Mouse (Mus musculus): Measurements from ENCODE around the gene Pithd1. TPM values are rescaled to one million over a fixed set of nuclear protein-coding genes. Genes with fewer than 3 reads are reported as not detected.
A peak's percentile ranks its signal among the peaks of the same experiment; 100 is the strongest.

Gene Pithd1
- total RNA-seq (2021) = 10 to 100 TPM; 80.6 to 86.0 TPM
- long read RNA-seq, experiment 1, transcript Pithd1-201 (6 exons, 1,700 nt) = major isoform, 102 of 112 reads
- long read RNA-seq, experiment 1, partial matches to known transcripts = 1 of 112 reads
- long read RNA-seq, experiment 1, other reads (novel, unspliced or antisense) = 8 of 112 reads
- long read RNA-seq, experiment 2, transcript Pithd1-201 (6 exons, 1,700 nt) = major isoform, 142 of 149 reads
- long read RNA-seq, experiment 2, partial matches to known transcripts = 0 of 149 reads
- long read RNA-seq, experiment 2, other reads (novel, unspliced or antisense) = 7 of 149 reads

DNA sequence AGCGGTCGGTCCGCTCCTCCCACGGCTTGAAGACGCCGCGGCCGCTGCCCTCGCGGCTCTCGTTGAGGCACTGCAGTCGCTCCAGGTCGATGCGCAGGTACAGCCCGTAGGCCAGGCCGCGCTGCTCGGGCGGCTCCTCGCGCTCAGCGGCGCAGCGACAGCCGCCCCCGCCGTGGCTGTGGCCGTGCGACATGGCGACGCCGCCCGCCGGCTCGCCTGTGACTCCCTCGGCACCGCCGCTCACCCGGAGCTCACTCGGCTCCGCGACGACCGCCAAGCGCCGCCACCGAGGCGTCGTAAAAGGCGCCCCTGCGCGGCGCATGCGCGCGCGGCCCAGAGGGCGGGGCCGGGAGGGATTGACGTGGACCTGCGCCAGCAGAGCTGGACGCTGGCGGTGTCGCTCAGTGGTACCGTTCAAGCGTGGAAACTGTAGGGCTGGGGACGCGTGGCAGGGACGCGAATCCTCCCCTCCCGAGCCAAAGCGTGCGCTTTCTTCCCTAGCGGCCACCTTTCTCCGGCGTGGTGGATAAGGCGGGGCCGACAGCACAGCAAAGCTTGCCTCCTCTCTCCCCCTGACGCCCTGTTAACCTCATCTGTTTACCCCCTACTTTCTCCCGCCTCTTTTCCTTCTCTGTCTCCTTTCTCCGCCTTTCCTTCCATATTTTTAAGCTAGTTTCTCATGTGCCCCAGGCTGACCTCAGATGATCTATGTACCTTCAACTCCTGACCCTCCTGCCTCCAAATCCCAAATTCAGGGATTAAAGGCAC, at the start of gene Pithd1:
Pithd1 (minus strand) TSS at position 322 of the 768 bp plus-strand sequence.
- Histone ChIP-seq H3K27ac (peak within 1 kb of the TSS; percentile 96), H3K4me3 (peak within 1 kb of the TSS; percentile 77)
- peak; percentile 90 for DNase-seq (ENCODE audit: low spot score in 2 of 2)
- TF ChIP-seq CTCF (conservative IDR thresholded peaks at IDR 0.05) = peak; percentile 56

DNA sequence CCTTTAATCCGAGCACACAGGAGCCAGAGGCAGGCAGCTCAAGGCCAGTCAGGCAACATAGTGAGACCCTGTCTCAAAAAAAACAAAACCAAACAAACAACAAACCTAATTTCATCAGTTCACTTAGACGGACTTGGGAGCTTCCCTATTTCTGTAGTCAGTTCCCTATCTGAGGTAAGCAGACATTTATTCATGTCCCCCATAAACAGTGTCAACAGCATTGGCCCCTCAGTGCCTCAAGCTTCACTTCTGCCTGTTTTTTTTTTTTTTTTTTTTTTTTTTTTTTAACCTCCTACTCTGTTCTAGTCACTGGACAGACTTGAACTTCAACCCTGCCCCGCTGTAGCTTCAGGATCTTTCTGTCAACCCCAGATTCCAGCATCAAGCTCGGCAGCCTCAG, 48.0 kb upstream of the Pithd1 start:
- no peak overlapping the region for H3K27ac ChIP-seq
- no peak for TF ChIP-seq CTCF (conservative IDR thresholded peaks at IDR 0.05)

DNA sequence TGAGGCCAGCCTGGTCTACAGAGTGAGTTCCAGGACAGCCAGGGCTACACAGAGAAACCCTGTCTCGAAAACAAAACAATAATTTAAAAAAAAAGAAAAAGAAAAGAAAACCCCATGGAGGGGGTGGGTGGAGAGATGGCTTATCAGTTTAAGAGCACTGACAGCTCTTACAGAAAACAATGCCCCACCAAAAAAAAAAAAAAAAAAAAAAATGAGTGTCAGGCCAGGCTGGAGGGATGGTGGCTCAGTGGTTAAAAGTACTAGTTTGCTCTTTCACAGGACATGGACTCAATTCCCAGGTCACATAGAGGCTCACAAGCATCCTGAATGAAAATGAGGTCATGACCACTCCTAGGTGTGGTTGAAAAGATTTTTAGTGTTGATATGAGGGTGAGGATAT, 46.2 kb upstream of the Pithd1 start:
- no peak for TF ChIP-seq CTCF (conservative IDR thresholded peaks at IDR 0.05)
- no peak overlapping the region for H3K27ac ChIP-seq
- DNase-seq (ENCODE audit: low spot score in 2 of 2) = no peak
- H3K4me3 ChIP-seq = no peak overlapping the region

More for the DNA sequence above, 48.0 kb upstream of the Pithd1 start:
- no peak for DNase-seq (ENCODE audit: low spot score in 2 of 2)
- no peak overlapping the region for H3K4me3 ChIP-seq

DNA sequence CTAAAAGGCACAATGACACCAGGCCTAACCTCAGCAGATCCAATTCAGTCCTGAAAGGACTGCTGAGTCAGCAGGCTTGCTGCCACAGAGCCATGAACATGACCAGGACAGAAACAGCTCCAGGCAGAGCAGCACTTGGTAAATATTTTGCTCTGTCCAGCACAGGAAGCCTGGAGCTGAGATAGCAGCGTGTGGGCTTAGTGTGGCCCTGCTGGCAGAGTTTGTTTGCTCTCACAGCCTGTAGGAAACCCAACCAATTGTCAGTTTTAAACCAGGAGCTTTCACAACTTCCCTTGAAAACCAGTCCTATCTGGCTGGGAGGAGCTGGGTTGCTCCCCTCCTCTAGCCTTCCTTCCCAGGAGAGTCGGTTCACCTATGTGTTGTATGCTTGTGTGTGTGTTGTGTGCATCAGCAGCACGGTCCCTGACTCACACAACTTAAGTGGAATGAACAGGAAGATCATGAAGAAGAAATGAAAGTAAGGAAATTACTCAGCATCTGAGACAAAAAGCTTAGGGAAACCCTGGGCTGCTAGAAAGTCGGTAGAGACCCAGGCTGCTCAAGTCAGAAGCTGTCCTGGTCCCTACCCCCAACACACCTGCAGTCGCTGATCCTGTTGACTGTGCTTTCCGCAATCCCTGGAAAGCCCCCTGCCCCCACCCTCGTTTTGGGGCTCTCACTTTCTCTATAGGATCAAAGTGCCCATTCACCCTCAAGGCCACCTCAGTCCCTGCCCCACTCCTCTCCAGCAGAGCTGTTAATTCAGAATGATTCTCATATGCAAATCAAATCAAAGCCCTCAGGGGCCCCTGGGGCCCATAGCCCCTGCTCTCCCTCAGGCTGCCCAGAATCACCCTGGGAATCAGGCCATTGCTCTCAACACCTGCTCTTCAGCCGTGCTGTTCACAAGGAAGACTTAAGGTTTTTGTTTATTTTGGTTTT, 44.2 kb upstream of the Pithd1 start:
- Histone ChIP-seq H3K27ac (no peak overlapping the region), H3K4me3 (no peak overlapping the region)
- no peak for DNase-seq (ENCODE audit: low spot score in 2 of 2)
- no peak for TF ChIP-seq CTCF (conservative IDR thresholded peaks at IDR 0.05)

DNA sequence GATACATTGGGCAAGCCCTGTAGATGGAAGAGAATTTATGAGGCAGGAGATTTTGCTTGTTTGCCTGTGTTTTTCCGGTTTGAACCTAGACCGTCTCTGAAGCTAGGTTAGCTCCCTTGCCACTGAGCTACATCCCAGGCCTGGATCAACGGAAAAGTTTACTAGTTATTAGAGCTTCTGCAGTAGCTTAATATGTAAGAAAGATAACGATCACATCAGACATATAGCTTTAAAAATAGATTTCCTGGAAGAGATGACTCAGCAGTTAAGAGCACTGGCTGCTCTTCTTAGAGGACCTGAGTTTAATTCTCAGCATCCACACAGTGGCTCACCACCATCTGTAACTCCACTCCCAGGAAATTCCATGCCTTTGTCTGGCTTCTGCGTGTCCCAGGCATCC, 41.6 kb upstream of the Pithd1 start:
- Histone ChIP-seq H3K27ac (peak overlapping the region; percentile 16; the same call in 1 of the 2 replicates), H3K4me3 (no peak overlapping the region)
- no peak for TF ChIP-seq CTCF (conservative IDR thresholded peaks at IDR 0.05)
- DNase-seq (ENCODE audit: low spot score in 2 of 2) = no peak

DNA sequence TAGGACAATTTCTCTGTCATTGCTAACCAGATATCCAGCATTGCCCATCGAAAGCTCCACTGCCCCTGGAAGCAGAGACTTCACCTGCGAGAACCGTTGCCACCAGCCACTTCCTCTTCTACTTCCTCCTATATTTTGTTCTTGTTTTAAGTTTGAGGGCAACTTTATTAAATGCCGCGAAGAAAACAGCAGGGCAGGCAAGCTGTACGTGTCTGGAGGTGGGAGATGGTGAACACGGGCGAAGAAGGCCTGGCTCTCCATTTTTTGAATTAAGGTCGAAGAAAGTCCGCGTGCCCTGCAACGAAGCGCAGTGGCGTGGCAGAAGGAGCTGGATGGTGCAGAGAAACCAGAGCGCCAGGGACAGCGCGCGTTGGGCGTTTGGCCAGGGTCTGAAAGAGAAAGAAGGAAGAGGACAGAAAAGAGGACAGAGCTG, 41.1 kb upstream of the Pithd1 start:
- no peak for DNase-seq (ENCODE audit: low spot score in 2 of 2)
- Histone ChIP-seq H3K27ac (peak overlapping the region; percentile 16; the same call in 1 of the 2 replicates), H3K4me3 (no peak overlapping the region)
- TF ChIP-seq CTCF (conservative IDR thresholded peaks at IDR 0.05) = no peak

DNA sequence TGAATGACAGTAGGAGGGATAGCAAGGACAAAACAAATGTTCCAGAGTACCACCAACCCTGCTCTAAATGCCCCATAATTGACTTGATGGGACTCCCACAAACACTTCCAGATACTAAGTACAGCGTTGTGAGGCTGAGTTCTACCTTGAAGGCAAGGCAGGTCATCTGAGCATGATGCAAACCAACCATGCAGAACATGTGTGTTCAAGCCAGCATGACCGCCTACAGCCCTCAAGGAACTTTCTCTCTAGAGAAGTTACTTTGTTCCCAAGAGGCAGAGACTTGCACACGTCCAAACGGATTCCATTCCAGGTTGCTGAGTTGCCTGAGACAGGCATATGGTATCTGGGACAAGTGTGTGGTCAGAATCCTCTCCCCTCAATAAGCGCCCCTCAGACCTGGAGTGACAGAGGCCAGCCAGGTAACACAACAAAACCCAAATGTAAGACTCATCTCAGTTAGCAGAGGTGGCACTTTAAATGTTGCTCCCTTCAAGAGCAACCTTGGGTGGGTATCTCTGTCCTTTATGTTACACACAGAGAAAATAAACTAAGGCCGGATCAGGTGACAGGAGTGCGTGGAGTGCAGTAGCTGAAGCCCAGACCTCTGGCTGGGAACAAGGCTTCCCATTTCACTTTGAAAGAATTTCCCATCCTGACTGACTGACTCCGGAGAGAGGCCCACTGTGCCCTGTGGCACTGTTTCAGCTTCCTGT, 40.5 kb upstream of the Pithd1 start:
- Histone ChIP-seq H3K4me3 (no peak overlapping the region), H3K27ac (no peak overlapping the region)
- TF ChIP-seq CTCF (conservative IDR thresholded peaks at IDR 0.05) = no peak
- DNase-seq (ENCODE audit: low spot score in 2 of 2) = no peak

DNA sequence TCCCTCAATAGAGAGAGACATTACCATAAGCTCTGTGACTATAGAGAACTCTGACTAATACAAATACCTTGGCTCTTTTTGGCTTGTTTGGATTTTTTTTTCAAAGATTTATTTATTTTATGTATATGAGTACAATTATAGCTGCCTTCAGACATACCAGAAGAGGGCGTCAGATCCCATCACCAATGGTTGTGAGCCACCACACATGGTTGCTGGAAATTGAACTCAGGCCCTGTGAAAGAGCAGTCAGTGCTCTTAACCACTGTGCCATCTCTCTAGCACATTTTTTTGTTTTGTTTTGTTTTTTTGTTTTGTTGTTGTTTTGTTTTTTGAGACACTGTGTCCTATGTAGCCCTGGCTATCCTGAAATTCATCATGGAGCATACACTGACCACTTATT, 38.3 kb upstream of the Pithd1 start:
- DNase-seq (ENCODE audit: low spot score in 2 of 2) = no peak
- Histone ChIP-seq H3K4me3 (no peak overlapping the region), H3K27ac (no peak overlapping the region)
- TF ChIP-seq CTCF (conservative IDR thresholded peaks at IDR 0.05) = no peak

DNA sequence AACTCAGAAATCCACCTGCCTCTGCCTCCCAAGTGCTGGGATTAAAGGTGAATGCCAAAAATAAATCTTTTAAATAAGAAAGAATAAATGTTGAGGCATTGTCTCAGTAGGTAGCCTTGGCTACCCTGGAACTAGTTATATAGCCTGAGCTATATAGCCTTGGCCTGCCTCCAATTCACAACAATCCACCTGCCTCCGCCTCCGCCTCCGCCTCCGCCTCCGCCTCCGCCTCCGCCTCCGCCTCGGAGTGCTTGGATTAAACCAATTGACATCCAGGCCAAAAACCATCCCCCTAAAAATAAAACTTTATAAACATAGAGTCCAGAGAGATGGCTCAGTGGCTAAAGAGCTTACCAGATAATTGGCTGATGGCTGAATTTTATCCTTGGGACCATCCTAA, 35.9 kb upstream of the Pithd1 start:
- no peak for DNase-seq (ENCODE audit: low spot score in 2 of 2)
- Histone ChIP-seq H3K4me3 (no peak overlapping the region), H3K27ac (no peak overlapping the region)
- no peak for TF ChIP-seq CTCF (conservative IDR thresholded peaks at IDR 0.05)

DNA sequence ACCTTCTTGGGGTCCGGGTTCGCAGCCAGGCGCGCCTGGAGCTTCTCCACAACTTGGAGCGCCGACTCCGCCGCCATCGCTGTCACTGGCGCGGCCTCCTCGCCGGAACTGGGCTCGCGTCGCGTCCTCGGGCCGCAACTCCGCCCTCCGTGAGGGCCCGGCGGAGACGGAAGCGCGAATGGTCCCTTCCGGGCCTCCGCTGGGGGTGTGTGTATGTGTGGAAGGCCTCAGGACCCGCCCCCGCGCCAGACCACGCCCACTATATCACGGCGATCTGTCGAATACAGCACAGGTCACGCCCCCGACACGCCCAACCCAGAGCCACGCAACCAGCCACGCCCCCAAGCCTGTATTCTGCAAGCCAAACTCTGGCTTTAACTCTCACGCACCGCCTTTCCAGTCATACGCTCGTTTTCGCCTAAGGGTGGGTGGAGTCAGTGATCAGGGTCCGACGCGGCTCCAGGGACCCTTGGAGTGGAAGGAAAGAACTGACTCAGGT, 34.5 kb upstream of the Pithd1 start, which contains the start of gene Eloa:
Eloa (minus strand) TSS at position 215 of the 499 bp plus-strand sequence.
- no peak for TF ChIP-seq CTCF (conservative IDR thresholded peaks at IDR 0.05)
- DNase-seq (ENCODE audit: low spot score in 2 of 2) = peak; percentile 99
- H3K4me3 ChIP-seq = peak within 1 kb of the TSS; percentile 96
- H3K27ac ChIP-seq = peak within 1 kb of the TSS; percentile 91

DNA sequence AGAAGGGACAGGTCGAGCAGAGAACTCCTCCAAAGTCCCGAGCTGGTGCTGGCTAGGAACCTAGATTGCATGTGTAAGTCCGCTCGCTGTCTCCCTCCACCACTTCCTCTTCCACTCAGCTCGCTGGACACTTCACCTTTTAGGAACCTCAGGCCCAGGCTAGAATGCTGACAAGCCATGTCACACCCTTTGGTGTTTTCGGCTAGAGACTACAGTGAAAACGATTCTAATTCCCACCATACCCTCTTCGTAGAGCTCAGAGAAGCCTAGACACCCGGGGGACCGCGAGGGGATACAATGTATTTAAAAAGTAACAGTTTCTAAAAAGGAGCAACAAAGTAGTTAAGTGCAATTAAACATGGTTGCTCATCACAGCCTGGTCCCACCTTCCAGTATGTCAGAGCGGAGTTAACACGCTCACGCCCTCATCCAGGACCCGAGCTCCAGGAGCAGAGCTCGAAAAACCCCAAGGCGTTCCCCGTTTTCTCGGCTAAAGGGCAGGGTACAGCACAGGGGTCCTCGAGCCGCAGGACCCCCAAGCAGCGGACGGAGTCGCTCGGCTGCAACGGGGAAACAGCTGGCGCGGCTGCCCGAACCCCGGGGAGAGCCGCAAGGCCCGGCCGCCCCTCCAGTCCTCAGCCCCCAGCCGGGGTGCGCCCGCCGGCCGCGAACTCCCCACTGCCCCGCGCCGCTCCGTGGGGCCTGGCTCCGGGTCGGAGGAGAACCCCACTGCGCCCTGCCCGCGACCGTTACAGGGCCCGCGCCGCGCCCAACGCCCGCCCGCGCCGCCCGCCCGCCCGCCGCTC, 33.9 kb upstream of the Pithd1 start:
- H3K4me3 ChIP-seq = peak overlapping the region; percentile 96
- H3K27ac ChIP-seq = peak overlapping the region; percentile 91
- TF ChIP-seq CTCF (conservative IDR thresholded peaks at IDR 0.05) = no peak
- no peak for DNase-seq (ENCODE audit: low spot score in 2 of 2)

All from layer of hippocampus, adult 2 months (tissue).